Mouse (Mus musculus) neutrophil, adult 83 days (primary cell): ENCODE measurements around the gene Adam12. TPM values are rescaled to one million over a fixed set of nuclear protein-coding genes. Genes with fewer than 3 reads are reported as not detected.

ENCODE experiments used
- total RNA-seq, 2 experiments: library from RNA; stranded (reverse); gene quantifications; one replicate each; pipeline ENCODE4 v1.2.4; 2023

The Adam12 gene
- total RNA-seq, result under 1 TPM; 0.22 to 0.55 TPM

GRCm38 (mm10) chr7:134231378-134232346 is at the start of gene Adam12:
Gene Adam12, minus strand, starts transcription at chr7:134232146.

Other genes starting within 250 kb of the Adam12 start
- gene D7Ertd443e, start 153.5 kb upstream of the Adam12 start, total RNA-seq, result not detected